Mouse (Mus musculus) liver, adult 2 months (tissue): Measurements from ENCODE around the gene Rasgrf1. TPM values are rescaled to one million over a fixed set of nuclear protein-coding genes. Genes with fewer than 3 reads are reported as not detected.

Source experiments
- DNase-seq: peaks from one replicate; pipeline ENCODE4 v3.0.0-alpha.2; 2011; ENCODE audit warnings: low read depth, low spot score; ENCODE audit errors: extremely low read depth
- H3K27ac ChIP-seq: fragments of 200-500 bp; replicated peaks from 2 replicates; pipeline ENCODE4 v1.5.1; 2012; ENCODE audit warnings: low read depth, mild to moderate bottlenecking, control low read depth, inconsistent platforms, low read length; ENCODE audit not compliant: insufficient read depth
- H3K27me3 ChIP-seq: fragments of 200-500 bp; 2 replicates; pipeline ENCODE4 v1.6.1; 2012; ENCODE audit warnings: mild to moderate bottlenecking, moderate library complexity, low read length, inconsistent platforms; ENCODE audit not compliant: control insufficient read depth, insufficient read depth
- H3K36me3 ChIP-seq: fragments of 200-500 bp; 2 replicates; pipeline ENCODE4 v1.6.1; 2012; ENCODE audit warnings: low read length, inconsistent platforms; ENCODE audit not compliant: control insufficient read depth, insufficient read depth
- H3K4me1 ChIP-seq: fragments of 200-500 bp; 2 replicates; pipeline ENCODE4 v1.6.1; 2011; ENCODE audit warnings: low read length; ENCODE audit not compliant: control insufficient read depth, insufficient read depth
- H3K4me3 ChIP-seq: fragments of 200-500 bp; 2 replicates; pipeline ENCODE4 v1.5.1; 2011; ENCODE audit warnings: low read depth, mild to moderate bottlenecking, control low read depth, low read length, moderate library complexity; ENCODE audit not compliant: insufficient read depth
- H3K79me2 ChIP-seq: fragments of 200-500 bp; 2 replicates; pipeline ENCODE4 v1.6.1; 2012; ENCODE audit warnings: inconsistent platforms, mild to moderate bottlenecking, low read length, moderate library complexity; ENCODE audit not compliant: control insufficient read depth, insufficient read depth
- H3K9ac ChIP-seq: fragments of 200-500 bp; 2 replicates; pipeline ENCODE4 v1.6.1; 2012; ENCODE audit warnings: low read depth, mild to moderate bottlenecking, control low read depth, inconsistent platforms, low read length
- CTCF ChIP-seq: fragments of 200-500 bp; IDR thresholded peaks from 2 replicates; pipeline ENCODE4 v1.5.1; 2011; ENCODE audit warnings: low read depth, low read length, control low read depth
- POLR2A ChIP-seq: fragments of 200-500 bp; IDR thresholded peaks from 2 replicates; pipeline ENCODE4 v1.6.1; 2011; ENCODE audit warnings: low read length, control low read depth; ENCODE audit not compliant: insufficient read depth; ENCODE audit errors: extremely low read depth
- WGBS: fragments of 180-500 bp; shearing (Covaris S2); methylation state at CpG from one replicate; pipeline ENCODE4 v1.1.7; 2018; 5-methylcytosine and 5-hydroxymethylcytosine counted together
- polyA plus RNA-seq: library from polyadenylated mRNA; depleted of rRNA; stranded (reverse); fragments of >200 nt; gene quantifications from 2 replicates; pipeline ENCODE4 v1.2.3, GENCODE M21; 2012; rRNA removed
- total RNA-seq: library from RNA; depleted of rRNA; stranded (reverse); fragments of >200 nt; gene quantifications from 2 replicates; pipeline ENCODE4 v1.2.3, GENCODE M21; 2014; rRNA removed

Gene Rasgrf1
- total and polyA plus RNA-seq, 2 experiments: 0.09 TPM; not detected in 1

DNA sequence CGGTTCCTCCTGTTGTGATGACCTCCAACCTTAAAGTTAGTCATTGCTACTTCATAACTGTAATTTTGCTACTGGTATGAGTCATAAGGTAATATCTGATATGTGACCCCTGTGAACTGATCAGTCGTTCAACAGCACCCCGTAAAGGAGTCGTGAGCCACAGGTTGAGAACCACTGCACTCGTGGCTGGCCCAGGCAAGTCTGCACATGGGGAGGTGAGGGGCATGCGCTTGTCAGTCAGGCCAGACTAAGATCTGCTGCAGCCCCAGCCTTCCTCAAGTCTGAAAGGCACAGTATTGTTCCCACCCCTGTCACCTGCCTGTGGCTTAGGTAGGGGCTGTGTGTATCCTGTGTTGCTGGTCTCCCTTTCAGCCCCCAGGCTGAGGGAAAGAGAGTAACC lies 159.1 kb downstream of the Rasgrf1 start:
- no peaks in the 10 kb centered on the region for H3K4me1 ChIP-seq

GRCm38 (mm10) chr9:90069485-90069884 lies 159.8 kb downstream of the Rasgrf1 start:
- H3K4me3 ChIP-seq: no peak overlapping the region
- DNase-seq: no peak
- H3K36me3 ChIP-seq: peaks cover 47% of the 10 kb centered on the region
- H3K79me2 ChIP-seq: no peaks in the 10 kb centered on the region
- H3K4me1 ChIP-seq: no peaks in the 10 kb centered on the region
- TF ChIP-seq CTCF: no peak
- TF ChIP-seq POLR2A: no peak
- no peaks in the 10 kb centered on the region for H3K27me3 ChIP-seq
- no peak overlapping the region for H3K27ac ChIP-seq
- 86% methylated on average over 7 of the region's 7 CpGs for WGBS
- H3K9ac ChIP-seq: no peak overlapping the region

More for the DNA sequence above, 159.1 kb downstream of the Rasgrf1 start:
- peaks cover 53% of the 10 kb centered on the region for H3K36me3 ChIP-seq
- no peaks in the 10 kb centered on the region for H3K79me2 ChIP-seq
- no peak for DNase-seq
- no peak overlapping the region for H3K9ac ChIP-seq
- H3K27me3 ChIP-seq: no peaks in the 10 kb centered on the region
- no peak overlapping the region for H3K27ac ChIP-seq
- no peak overlapping the region for H3K4me3 ChIP-seq
- TF ChIP-seq CTCF (no peak), POLR2A (no peak)
- 95% methylated on average over 6 of the region's 6 CpGs for WGBS

GRCm38 (mm10) chr9:90070174-90070573 lies 160.5 kb downstream of the Rasgrf1 start:
- H3K4me3 ChIP-seq: no peak overlapping the region
- TF ChIP-seq POLR2A (no peak), CTCF (no peak)
- no peaks in the 10 kb centered on the region for H3K79me2 ChIP-seq
- WGBS: 80% methylated on average over 7 of the region's 7 CpGs
- H3K36me3 ChIP-seq: peaks cover 47% of the 10 kb centered on the region
- no peaks in the 10 kb centered on the region for H3K4me1 ChIP-seq
- no peak for DNase-seq
- no peaks in the 10 kb centered on the region for H3K27me3 ChIP-seq
- no peak overlapping the region for H3K9ac ChIP-seq
- H3K27ac ChIP-seq: no peak overlapping the region

GRCm38 (mm10) chr9:90075336-90075735 lies 165.6 kb downstream of the Rasgrf1 start:
- Histone ChIP-seq H3K9ac (no peak overlapping the region), H3K4me1 (no peaks in the 10 kb centered on the region), H3K27ac (no peak overlapping the region), H3K36me3 (peaks cover 24% of the 10 kb centered on the region), H3K4me3 (no peak overlapping the region), H3K79me2 (no peaks in the 10 kb centered on the region), H3K27me3 (no peaks in the 10 kb centered on the region)
- no peak for DNase-seq
- TF ChIP-seq CTCF (no peak), POLR2A (no peak)
- WGBS: 72% methylated on average over 4 of the region's 4 CpGs

GRCm38 (mm10) chr9:90076131-90076530 lies 166.4 kb downstream of the Rasgrf1 start:
- Histone ChIP-seq H3K4me3 (no peak overlapping the region), H3K4me1 (no peaks in the 10 kb centered on the region), H3K9ac (no peak overlapping the region), H3K79me2 (no peaks in the 10 kb centered on the region), H3K27me3 (no peaks in the 10 kb centered on the region), H3K27ac (no peak overlapping the region), H3K36me3 (peaks cover 23% of the 10 kb centered on the region)
- no peak for DNase-seq
- no peak for TF ChIP-seq POLR2A
- TF ChIP-seq CTCF: no peak
- WGBS: 88% methylated on average over 5 of the region's 5 CpGs

Other genes with a start within 250 kb of the Rasgrf1 start
- gene Tmed3, start 204.8 kb upstream of the Rasgrf1 start, total RNA-seq: 24.3 and 26.6 TPM in 2 replicates
- 29.7 and 42.0 TPM in 2 replicates for gene Tmed3, start 204.8 kb upstream of the Rasgrf1 start, polyA plus RNA-seq
- not detected in 2 replicates for gene Ankrd34c, start 171.4 kb upstream of the Rasgrf1 start, total RNA-seq
- not detected in 2 replicates for gene Ankrd34c, start 171.4 kb upstream of the Rasgrf1 start, polyA plus RNA-seq
- gene Ctsh, start 144.2 kb downstream of the Rasgrf1 start, total RNA-seq: 551 and 607 TPM in 2 replicates
- 109 and 194 TPM in 2 replicates for gene Ctsh, start 144.2 kb downstream of the Rasgrf1 start, polyA plus RNA-seq
- 144 and 161 TPM in 2 replicates for gene Morf4l1, start 204.9 kb downstream of the Rasgrf1 start, total RNA-seq
- 56.1 and 67.4 TPM in 2 replicates for gene Morf4l1, start 204.9 kb downstream of the Rasgrf1 start, polyA plus RNA-seq